Mouse (Mus musculus) cerebellum, adult 9-10 months (tissue): ENCODE results near the gene Wfs1.
A peak's percentile ranks its signal among the peaks of the same experiment; 100 is the strongest.

Experiments used
- DNase-seq: peaks from one replicate; pipeline ENCODE4 v3.0.0; 2022

Gene Wfs1

DNA sequence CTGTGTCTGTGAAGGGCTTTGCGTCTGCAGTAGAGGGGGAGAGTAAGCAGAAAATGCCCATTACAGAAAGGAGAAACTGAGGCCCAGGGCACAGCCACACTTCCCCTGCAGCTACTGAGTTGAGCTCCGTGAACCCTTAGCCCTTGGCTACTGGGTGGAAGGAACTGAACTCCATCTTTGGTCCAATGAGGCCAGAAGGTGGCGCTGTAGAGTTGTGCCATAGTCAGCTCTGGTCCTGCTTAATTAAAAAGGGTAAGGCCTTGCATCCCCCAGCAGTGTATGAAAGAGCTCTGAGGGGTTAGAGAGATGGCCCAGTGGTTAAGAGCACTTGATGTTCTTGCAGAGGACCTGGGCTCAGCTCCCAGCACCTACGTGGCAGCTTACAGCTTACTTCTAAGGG, 60.3 kb downstream of the Wfs1 start:
- no peak for DNase-seq

DNA sequence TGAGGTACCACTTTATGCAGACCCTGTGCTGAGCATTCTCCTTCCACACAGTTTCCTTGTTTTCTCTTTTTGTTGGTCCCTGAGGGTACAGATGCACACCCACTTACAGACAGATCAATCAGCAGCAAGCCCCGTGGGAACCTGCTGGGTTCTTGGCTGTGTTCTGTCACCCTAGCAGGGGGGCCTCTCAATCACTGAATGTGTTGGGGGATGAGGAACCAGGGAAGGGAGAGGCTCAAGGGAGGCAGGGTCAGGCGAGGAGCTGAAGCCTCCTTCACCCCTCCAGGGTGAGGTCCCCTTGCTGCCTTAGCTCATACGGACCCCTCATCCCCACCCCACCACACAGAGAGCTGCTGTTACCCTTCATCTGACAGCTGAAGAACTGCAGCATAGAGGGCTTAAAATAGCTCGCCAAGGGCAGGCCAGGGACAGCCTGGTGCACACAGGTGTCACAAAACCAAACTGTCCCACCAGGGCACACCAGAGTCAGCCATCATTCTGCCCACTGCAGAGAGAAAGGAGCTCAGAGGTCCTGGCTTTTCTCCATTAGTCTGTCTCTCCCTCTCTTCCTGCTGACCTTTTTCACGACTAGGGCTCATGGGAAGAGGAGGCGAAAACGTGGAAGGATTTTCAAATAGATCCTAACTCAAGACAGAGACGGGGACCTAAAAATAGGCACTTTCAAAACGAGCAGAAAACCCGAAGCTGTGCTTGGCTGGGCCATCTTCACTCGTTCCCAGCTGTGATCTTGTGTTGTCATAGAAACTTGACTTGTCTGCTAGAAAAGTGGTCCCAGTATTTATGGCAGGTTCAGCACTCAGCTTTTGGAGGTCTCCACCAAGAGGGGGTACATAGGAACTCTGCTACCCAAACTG, 64.9 kb downstream of the Wfs1 start:
- DNase-seq = no peak

DNA sequence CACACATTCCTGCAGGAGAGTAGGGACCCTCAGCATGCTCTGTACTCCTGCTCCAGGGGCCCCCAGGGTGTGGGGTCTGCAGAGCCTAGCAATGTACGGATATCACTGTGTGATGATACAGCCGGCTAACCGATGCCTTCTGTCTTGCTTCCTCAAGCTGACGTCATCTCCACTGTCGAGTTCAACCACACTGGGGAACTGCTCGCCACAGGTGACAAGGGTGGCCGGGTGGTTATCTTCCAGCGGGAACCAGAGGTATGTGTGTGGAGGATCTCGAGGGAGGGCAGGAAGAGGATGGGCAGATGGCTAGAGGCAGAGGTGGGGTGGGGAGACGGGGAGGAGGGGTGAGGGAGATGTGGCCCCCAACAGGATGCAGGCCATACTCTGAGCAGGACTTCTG, 66.2 kb downstream of the Wfs1 start:
- no peak for DNase-seq

DNA sequence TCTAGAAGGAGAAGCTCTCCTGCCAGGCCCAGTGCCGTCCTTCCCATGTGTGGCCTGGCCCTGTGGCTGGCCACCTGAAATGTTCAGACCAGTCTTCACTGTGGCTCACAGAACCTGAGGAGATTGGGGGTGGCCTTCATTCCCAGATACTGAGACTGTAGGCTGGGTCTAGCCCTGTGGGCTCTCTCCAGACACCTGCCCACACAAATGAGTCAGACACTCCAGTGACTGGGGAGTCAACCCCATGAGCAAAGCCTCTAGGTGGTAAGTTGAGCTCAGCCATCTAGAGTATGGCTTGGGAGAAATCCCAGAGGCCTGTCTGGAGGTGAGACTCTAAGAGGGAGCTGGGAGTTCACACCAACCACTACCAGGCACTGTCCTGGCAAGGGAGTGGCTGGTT, 67.1 kb downstream of the Wfs1 start:
- no peak for DNase-seq

DNA sequence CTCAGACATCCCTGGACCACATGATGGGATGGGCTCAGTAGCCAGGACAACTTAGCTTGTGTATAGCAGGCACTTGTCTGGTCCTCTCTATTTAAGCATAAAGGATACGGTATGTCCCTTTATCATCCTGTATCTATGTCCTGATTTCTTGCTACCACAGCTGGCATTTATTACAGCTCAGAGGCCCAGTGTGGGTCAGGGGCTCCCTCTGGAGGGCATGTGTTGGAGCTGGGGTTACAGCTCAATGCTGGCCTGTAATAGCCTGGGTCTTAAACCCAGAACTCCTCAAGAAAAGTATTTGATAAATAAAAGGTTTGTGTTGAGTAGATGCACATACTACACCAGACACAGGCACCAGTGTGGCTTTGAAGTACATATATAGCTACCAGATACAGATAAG, 68.9 kb downstream of the Wfs1 start:
- DNase-seq = no peak

DNA sequence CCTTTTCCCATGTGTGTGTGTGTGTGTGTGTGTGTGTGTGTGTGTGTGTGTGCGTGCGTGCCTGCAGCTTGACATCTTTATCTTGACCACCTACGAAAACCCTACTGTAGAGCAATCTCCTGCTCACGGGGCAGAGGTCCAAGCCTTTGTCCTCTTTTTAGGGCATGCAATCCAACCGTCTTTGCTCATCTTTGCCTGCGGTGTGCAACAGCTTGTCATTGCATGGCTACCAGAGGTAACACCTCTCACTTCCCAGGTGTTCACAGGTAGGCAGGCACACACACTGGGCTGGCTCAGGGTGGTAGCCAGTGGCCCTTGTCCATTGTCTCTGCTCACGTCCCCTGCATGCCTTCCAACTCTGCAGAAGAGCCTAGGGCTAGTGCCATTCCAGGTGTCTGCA, 71.0 kb downstream of the Wfs1 start:
- DNase-seq = peak; percentile 54

DNA sequence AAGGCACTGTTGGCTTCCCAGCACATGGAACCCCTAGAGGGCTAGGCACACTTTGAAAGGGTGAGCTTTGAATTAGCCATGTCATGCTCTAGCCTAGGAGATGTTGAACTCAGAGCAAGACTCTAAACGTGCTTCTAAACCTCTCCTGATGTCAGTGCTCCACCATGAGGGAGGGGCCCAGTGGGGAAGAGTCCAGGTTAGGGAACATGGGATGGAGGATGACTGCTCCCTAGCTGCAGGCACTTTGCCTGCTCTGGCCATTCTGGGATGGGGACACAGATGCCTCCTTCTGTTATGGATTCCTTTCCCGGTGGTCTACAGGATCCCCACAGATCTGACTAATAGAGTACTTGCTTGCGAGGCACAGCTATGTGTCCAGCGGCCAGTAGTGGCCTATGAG, 71.8 kb downstream of the Wfs1 start:
- DNase-seq = peak; percentile 44

DNA sequence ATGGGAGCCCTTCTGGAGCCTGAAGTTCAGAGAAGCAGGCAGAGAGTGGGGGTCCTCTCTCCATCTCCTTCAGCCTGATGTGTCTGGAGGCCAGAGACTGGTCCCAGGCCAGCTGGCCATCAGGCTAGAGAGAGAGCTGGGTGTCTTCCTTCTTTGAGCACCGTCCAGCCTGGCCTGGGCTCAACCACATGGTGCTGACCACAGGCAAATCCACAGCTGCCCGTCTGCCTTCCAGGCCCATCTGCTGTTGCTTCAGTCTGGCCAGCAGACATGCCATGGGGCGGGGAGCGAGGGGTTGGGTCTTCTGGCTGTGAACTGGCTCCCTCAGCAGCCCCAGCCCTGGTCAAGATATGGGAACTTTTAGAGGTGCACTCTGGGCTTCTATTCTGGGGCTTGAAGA, 72.4 kb downstream of the Wfs1 start:
- peak; percentile 71 for DNase-seq
